Mouse (Mus musculus) ES-Bruce4 (cell line): ENCODE results near the gene Pip5k1b. TPM values are rescaled to one million over a fixed set of nuclear protein-coding genes. Genes with fewer than 3 reads are reported as not detected.
"Not testable (repeated sequence)": the region's sequence is repeated elsewhere in the genome, so short reads cannot be mapped to it uniquely, and the experiment has no call there.

Source experiments
- H3K27ac ChIP-seq: 2 replicates; pipeline ENCODE4 v1.5.1; 2012; ENCODE audit warnings: low read length, inconsistent platforms; ENCODE audit not compliant: insufficient read depth
- H3K27me3 ChIP-seq: 2 replicates; pipeline ENCODE4 v1.6.1; 2012; ENCODE audit warnings: mild to moderate bottlenecking, low read length, inconsistent platforms; ENCODE audit not compliant: control insufficient read depth, poor library complexity, insufficient read depth, severe bottlenecking
- H3K36me3 ChIP-seq: 2 replicates; pipeline ENCODE4 v1.6.1; 2012; ENCODE audit warnings: inconsistent platforms, mild to moderate bottlenecking, low read length, moderate library complexity; ENCODE audit not compliant: control insufficient read depth, poor library complexity, insufficient read depth, severe bottlenecking
- H3K4me1 ChIP-seq: one replicate; pipeline ENCODE4 v1.8.1; 2011; ENCODE audit warnings: low read length; ENCODE audit not compliant: control insufficient read depth, insufficient read depth
- H3K4me3 ChIP-seq: 2 replicates; pipeline ENCODE4 v1.5.1; 2011; ENCODE audit warnings: low read depth, mild to moderate bottlenecking, low read length
- H3K9ac ChIP-seq: 2 replicates; pipeline ENCODE4 v1.6.1; 2012; ENCODE audit warnings: low read depth, mild to moderate bottlenecking, inconsistent platforms; ENCODE audit not compliant: poor library complexity, severe bottlenecking
- H3K9me3 ChIP-seq: replicated peaks from 2 replicates; pipeline ENCODE4 v1.6.1; 2012; ENCODE audit warnings: mild to moderate bottlenecking, low read length, inconsistent platforms; ENCODE audit not compliant: control insufficient read depth, poor library complexity, insufficient read depth, severe bottlenecking
- CTCF ChIP-seq: IDR thresholded peaks from one replicate; pipeline ENCODE4 v1.8.1; 2011; ENCODE audit warnings: low read depth, low read length
- EP300 ChIP-seq: IDR thresholded peaks from 2 replicates; pipeline ENCODE4 v1.6.1; 2011; ENCODE audit warnings: low read depth, low read length; ENCODE audit not compliant: insufficient read depth
- POLR2A ChIP-seq: IDR thresholded peaks from one replicate; pipeline ENCODE4 v1.8.1; 2011; ENCODE audit warnings: low read length; ENCODE audit not compliant: insufficient read depth
- polyA plus RNA-seq: library from polyadenylated mRNA; stranded (reverse); fragments of >200 nt; gene quantifications from 2 replicates; pipeline ENCODE4 v1.2.4, GENCODE M21; 2011; ENCODE audit warnings: low read depth; ENCODE audit not compliant: missing spikeins, insufficient read depth, insufficient read length

Gene Pip5k1b
- polyA plus RNA-seq, 1 experiment: 4.0 TPM

DNA sequence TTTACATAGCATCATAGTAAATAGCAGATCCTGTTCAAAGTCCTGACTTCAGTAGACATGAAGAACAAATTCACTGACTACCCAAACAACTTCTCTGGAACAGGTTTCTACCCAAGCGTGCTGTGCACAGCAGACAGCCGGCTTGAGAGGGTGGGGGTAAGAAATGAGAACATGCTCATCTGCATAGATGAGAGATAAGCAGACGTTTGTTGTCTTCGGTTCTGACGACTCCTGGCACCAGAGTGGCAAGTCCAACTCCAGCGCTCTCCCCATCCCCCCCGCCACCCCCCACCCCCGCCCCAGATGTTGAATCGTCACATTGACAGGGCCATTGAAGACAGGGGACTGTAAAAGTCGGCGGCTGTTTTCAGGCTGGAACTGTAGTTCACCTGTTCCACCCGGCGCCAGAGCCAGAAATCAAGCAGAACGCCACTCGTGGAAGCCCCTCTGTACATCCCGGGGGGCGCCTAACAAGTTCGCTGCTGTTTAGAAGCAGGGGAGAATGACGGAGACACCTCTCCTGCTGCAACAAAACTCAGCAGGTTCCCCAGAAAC lies 684 bp downstream of the Pip5k1b start:
- TF ChIP-seq EP300 (no peak), POLR2A (no peak), CTCF (no peak)
- Histone ChIP-seq H3K4me3 (peak overlapping the region; percentile 66), H3K27ac (no peak overlapping the region), H3K36me3 (no peaks in the 10 kb centered on the region), H3K27me3 (no peaks in the 10 kb centered on the region), H3K4me1 (peaks cover 5% of the 10 kb centered on the region), H3K9me3 (no peaks in the 10 kb centered on the region), H3K9ac (peak overlapping the region; percentile 87)

- Histone ChIP-seq H3K9me3 (no peaks in the 10 kb centered on the region), H3K27ac (no peak overlapping the region), H3K36me3 (no peaks in the 10 kb centered on the region), H3K4me3 (no peak overlapping the region), H3K4me1 (peaks cover 5% of the 10 kb centered on the region), H3K27me3 (no peaks in the 10 kb centered on the region), H3K9ac (no peak overlapping the region)
- no peak for TF ChIP-seq POLR2A
- no peak for TF ChIP-seq CTCF
These were observed 1.2 kb downstream of the Pip5k1b start for GRCm38 (mm10) chr19:24554425-24554824.

- no peak overlapping the region for H3K27ac ChIP-seq
- no peak overlapping the region for H3K9ac ChIP-seq
- TF ChIP-seq EP300 (no peak), POLR2A (no peak), CTCF (no peak)
- peaks cover 5% of the 10 kb centered on the region for H3K4me1 ChIP-seq
- H3K9me3 ChIP-seq: no peaks in the 10 kb centered on the region
- no peaks in the 10 kb centered on the region for H3K27me3 ChIP-seq
- no peaks in the 10 kb centered on the region for H3K36me3 ChIP-seq
- H3K4me3 ChIP-seq: no peak overlapping the region
These were observed 2.2 kb downstream of the Pip5k1b start for GRCm38 (mm10) chr19:24553291-24554075.

- not testable (repeated sequence) for H3K4me3 ChIP-seq, H3K4me1 ChIP-seq
These were observed 3.0 kb downstream of the Pip5k1b start for GRCm38 (mm10) chr19:24552641-24553040.

GRCm38 (mm10) chr19:24551196-24551954 lies 4.3 kb downstream of the Pip5k1b start:
- Histone ChIP-seq H3K4me1 (peaks cover 5% of the 10 kb centered on the region), H3K9ac (no peak overlapping the region), H3K27me3 (no peaks in the 10 kb centered on the region), H3K36me3 (no peaks in the 10 kb centered on the region), H3K27ac (0 out of 2 replicates have a peak overlapping the region, but pooled peaks have one; percentile 17), H3K4me3 (no peak overlapping the region), H3K9me3 (no peaks in the 10 kb centered on the region)
- TF ChIP-seq CTCF: no peak

More at GRCm38 (mm10) chr19:24552641-24553040, 3.0 kb downstream of the Pip5k1b start:
- not testable (repeated sequence) for H3K27me3 ChIP-seq, H3K27ac ChIP-seq, H3K36me3 ChIP-seq, H3K9ac ChIP-seq, H3K9me3 ChIP-seq

- no peaks in the 10 kb centered on the region for H3K36me3 ChIP-seq
- no peaks in the 10 kb centered on the region for H3K27me3 ChIP-seq
- no peak overlapping the region for H3K9ac ChIP-seq
- H3K4me1 ChIP-seq: peaks cover 5% of the 10 kb centered on the region
- H3K4me3 ChIP-seq: no peak overlapping the region
- TF ChIP-seq CTCF: no peak
- TF ChIP-seq EP300: no peak
- TF ChIP-seq POLR2A: no peak
- no peaks in the 10 kb centered on the region for H3K9me3 ChIP-seq
- H3K27ac ChIP-seq: 0 out of 2 replicates have a peak overlapping the region, but pooled peaks have one; percentile 17
These were observed 4.9 kb downstream of the Pip5k1b start for GRCm38 (mm10) chr19:24550778-24551177.
